Mouse (Mus musculus): ENCODE results near the gene F12.

Gene F12

DNA sequence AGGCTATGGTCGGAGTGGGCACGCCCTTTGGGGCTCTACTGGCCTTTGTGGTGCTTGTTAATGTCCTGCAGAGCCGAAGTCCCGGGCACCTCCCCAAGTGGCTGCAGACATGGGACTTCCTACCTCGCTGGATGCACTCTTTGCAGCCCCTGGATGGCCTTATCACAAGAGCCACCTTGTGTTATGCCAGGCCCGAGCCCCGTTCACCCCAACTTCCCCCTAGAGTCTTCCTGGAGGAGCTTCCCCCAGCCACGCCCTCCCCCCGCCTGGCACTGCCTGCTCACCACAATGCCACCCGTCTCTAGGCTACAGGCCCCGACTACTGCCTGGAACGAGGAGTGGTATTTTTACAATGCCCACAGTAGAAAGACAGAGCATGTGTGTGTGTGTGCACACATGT is 13.3 kb downstream of the F12 start:
- DNase-seq (ENCODE audit: low spot score in 2 of 2), result no peak

GRCm38 (mm10) chr13:55412643-55413307 is 13.8 kb downstream of the F12 start:
- no peak for DNase-seq (ENCODE audit: low spot score in 2 of 2)

DNA sequence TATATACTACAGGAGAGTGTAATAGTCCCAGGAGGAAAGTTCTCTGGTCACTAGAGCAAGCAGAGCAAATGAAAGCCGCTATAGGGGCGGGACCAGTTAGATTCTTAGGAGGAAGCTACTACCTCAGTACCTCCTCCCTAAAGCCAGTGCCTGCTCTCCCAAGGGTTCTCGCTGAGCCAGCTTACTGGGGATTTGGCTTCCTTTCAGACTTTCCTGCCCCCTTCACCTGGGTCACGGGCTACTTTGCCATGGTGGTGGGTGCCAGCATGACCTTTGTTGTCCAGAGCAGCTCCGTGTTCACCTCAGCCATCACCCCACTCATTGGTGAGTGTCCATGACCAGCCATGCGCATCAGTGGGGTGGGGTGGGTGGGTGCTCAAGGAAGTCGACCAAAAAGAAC is 14.8 kb downstream of the F12 start:
- no peak for DNase-seq (ENCODE audit: low spot score in 2 of 2)

DNA sequence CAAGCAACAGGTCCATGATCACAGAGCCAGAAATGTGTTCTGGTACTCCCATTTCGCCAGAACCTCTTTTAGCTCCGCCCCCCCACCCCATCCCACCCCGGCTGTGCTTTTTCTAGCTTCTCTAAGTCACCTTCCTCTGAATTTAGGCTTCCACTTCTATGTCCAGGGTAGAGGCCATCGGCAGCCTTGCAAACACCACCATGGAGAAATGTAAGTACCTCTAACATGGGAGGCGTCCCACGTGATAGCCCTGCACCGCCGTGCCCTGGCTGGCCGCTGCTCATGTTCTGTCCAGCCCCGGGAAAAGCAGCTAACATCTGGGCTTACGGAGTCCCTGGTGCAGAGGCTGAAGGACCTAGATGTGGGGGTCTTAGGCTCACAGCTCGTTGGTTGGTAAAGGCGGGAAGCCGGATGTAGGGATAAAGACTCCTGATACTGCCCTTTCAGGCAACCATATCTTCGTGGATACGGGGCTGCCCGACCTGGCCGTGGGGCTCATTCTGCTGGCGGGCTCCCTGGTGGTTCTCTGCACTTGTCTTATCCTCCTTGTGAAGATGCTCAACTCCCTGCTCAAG is 18.0 kb downstream of the F12 start:
- no peak for DNase-seq (ENCODE audit: low spot score in 2 of 2)

DNA sequence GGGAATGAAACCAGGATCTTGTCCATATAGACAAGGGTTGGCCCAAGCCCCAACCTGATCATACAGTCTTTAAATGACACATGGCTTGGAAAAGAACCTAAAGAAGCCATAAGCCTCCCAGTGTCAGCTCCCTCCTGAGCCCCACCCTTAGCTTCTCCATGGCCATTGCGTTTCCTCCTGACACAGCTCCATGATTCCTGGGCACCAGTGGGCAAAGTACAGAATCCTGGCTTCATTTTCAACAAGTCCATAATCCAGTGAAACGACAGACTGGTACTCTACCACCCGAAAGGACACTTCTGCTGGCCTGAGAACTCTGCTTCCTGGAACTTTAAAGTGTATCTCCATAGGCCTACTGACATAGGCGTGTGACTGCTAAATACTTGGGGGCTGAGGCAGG is 19.3 kb downstream of the F12 start:
- DNase-seq (ENCODE audit: low spot score in 2 of 2), result no peak

DNA sequence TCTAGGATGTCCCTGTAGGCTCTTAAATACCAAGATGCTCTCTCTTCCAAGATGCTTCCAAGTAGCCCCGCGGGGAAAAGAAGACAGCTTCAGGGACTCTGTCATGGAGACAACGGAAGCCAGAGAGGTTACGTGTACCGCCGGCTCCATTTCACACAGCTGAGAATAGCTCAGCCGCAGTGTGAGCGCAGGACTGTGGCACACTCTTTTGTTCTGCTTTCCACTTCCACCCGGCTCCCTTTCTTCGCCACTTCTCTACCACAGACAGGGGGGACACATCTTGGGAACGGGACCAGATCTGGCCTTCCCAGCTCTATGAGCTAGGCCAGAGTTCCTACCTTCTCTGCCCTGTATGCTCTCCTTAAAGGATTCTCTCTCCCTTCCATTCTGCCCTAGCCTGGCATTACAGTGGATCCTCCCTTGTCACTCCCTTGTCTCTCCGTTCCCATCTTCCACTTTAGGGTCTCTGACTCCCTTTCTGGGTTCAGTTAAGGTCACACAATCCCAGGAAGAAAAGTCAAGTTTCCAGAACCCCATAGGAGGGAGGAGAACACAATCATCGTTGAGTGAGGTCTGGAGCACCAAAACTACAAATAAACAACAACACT is 20.7 kb downstream of the F12 start:
- DNase-seq (ENCODE audit: low spot score in 2 of 2), result peak in 1 of 2 experiments; percentile 22

DNA sequence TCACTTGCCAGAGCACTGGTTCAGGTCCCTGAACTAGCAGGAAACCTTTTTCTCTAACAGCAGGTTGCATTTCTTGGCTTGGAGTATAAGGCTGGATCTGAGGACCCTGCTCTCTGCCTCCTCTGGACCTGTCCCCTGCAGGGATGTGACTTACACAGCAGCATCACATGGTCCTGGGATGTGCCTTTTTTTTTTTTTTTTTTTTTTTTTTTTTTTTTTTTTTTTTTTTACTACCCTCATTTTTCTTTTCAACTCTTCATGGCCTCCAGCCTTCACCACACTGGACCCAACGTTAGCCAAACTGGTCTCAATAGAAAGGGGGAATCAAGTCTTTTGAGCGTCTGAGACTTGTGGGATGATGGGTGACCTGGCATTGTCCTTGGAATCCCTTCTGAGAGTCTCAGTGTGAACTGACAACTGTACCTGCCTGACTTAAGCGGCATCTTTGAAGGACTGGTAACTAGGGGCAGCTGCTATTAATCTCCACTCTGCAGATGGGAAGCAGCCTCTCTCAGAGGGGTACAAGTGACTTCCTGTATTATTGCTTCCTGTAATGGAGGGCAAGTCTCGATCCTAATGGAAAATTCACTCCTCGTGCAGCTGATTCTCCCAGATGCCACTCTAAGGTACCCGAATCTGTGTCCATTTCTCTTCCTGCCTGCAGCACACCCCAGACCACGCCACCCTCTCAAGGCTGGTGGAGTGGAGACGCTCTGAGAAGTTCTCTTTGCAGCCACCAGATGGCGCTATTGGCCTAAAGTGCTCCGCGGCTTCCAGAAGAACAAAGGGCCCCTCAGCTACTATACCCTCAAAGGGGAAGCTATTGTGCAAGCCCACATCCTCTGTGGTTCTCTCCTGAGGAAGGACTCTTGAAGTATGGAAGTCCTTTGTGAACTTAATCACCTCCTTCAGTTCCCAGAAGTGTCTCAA is 21.5 kb downstream of the F12 start:
- DNase-seq (ENCODE audit: low spot score in 2 of 2), result peak in 1 of 2 experiments; percentile 74

DNA sequence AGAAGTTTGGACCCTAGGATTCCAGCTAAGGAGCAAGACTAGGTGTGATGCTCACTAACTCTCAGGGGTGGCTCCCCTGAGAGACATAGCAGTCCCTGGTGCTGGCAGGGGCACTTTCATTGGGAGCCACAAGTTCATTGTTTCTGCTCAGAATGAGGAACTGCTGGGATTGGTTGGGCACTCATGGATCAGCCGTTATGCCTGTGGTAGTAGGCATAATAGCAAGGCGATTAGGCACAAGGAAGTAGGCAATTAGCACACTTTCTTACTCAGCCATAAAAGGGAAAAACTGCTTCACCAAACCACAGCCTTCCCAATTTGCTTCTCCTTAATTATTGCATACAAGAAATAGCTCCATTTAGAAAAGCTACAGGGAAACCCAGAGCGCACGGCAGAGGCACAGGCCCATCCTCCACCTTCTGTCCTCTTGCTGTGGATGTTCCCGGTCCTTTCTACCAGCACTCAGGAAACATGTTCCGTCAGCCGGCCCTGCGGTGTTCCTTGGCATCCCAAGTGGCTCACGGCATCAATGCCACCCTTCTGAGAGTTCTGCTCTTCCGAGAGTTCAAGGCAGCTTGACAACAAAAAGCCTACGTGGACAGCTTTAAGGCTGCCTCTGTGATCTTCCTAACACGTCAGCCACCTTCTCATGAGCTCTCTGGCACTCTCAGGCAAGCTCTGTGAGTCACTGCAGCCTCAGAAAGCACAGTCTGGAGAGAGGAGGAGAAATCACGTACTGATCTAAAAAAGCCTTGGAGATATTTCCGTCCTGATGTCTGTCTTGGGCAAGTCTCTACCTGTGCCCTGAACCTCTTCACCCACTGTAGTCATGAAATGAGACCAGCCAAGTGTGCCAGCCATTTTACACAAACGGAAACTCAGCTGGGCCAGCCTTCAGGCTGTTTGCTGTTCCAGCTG is 22.4 kb downstream of the F12 start:
- peak in 1 of 2 experiments; percentile 19 for DNase-seq (ENCODE audit: low spot score in 2 of 2)

DNA sequence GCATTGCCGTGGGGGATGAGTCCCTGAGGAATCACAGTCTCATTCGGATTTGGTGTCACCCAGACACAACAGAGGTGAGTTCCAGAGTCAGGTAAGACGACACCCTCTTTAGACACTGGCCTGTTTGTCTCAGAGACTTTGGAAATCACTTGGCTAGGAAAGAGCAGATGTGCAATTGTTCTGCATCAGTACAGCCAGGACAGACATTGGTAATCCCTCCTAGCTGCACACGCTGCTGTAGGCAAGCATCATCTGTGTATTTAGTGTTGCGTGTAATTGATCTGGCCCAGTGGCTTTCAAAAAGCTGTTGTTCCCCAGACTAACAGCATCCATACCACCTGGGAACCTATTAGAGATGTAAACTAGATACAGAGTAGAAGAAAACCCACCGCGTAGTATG is 23.3 kb downstream of the F12 start:
- DNase-seq (ENCODE audit: low spot score in 2 of 2), result no peak

DNA sequence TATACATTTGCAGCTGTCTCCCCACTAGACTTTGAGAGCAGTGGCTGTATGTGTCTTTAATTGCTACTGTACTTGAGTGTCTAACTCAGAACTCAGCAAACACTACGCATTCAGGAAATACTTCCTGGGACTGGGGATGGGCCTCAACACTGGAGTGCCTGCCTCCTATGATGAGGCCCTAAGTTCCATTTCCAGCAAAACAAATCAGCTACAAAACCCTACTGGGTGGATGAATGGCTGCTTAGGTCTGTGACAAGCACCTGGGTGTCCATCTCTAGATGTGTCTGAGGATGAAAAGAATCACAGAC is 26.6 kb downstream of the F12 start:
- no peak for DNase-seq (ENCODE audit: low spot score in 2 of 2)

- DNase-seq (ENCODE audit: low spot score in 2 of 2), result no peak
Measured at GRCm38 (mm10) chr13:55399300-55400038, 27.1 kb downstream of the F12 start.

DNA sequence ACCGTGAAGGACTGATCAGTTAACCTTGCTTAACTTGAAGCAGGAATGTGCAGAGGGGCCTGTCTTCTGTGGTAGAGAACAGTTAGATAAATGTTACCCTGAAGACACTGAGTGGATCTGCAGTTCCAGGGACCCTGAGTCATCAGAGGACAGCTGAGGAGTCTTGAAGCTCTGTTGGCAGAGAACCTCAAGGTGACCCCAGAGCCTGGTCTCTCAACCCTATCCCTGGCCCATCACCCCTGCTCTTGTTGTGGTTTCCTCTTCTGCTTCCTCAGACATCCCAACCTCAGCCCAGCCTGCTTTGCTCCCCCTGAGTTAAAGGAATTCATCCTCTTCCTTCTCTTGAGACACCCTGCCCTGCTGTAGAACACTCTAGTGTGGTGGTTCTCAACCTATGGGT is 28.5 kb downstream of the F12 start, which contains the start of gene Slc34a1:
Slc34a1 (plus strand) TSS at position 100 of the 400 bp plus-strand sequence.
- DNase-seq (ENCODE audit: low spot score in 2 of 2), result no peak

GRCm38 (mm10) chr13:55392933-55393332 is 33.7 kb downstream of the F12 start:
- DNase-seq (ENCODE audit: low spot score in 2 of 2), result no peak

DNA sequence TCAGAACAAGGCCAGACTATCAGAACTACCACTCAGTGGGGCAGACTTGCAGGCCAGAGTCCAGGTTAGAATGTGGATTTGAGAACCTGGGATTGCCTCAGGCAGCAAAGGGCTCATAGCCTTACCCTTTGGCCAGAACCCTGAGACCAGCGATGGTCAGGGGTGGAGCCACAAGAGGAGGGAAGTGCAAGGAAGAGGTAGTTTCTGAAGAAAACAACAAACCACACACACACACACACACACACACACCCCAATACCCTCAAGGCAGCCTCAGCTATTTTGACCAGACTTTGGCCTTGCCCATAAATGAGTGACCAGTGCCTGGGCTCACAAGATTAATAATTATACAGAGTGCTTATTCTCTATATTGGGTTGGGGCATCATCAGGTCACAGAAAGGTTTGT is 35.0 kb downstream of the F12 start:
- DNase-seq (ENCODE audit: low spot score in 2 of 2), result no peak

DNA sequence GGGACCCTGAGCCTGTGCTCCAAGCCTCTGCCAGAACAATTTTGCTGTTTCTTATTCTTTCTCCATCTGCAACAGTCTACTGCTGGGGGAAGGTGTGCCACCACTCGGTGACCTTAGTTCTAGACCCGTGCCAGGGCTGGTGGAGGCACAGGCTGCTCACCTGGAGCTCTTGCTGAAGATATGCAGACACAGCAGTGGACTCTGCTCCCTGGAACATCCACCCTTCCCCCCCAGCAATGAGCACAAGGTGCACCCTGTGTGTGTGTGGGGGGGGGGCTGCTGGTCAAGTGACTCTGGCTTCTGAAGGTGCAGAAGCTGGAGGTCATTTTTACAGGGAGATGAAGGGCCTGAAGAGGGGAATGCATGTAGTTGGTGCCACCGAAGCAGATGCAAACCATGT is 35.9 kb downstream of the F12 start:
- DNase-seq (ENCODE audit: low spot score in 2 of 2), result no peak

- DNase-seq (ENCODE audit: low spot score in 2 of 2), result peak; percentile 51 to 64
Measured at GRCm38 (mm10) chr13:55381790-55382189, 44.8 kb downstream of the F12 start.

GRCm38 (mm10) chr13:55378907-55379580 is 47.5 kb downstream of the F12 start:
- no peak for DNase-seq (ENCODE audit: low spot score in 2 of 2)

DNA sequence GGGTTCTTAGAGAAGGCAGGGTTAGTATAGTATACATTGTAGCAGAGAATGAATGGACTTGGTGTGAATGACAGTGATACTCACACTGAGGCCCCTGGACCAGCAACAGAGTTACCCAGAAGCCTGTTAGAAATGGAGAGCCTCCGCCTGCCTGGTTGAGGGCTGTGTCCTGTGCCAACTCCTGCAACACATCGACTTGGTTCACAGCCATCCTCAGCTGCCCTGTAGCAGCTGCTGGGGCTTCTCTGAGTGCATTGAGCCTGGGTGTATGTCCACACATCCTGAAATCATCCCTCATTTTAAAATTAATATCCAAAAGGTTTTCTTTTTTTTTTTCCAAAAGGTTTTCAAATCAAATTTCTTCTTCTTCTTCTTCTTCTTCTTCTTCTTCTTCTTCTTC is 50.7 kb downstream of the F12 start:
- no peak for DNase-seq (ENCODE audit: low spot score in 2 of 2)

DNA sequence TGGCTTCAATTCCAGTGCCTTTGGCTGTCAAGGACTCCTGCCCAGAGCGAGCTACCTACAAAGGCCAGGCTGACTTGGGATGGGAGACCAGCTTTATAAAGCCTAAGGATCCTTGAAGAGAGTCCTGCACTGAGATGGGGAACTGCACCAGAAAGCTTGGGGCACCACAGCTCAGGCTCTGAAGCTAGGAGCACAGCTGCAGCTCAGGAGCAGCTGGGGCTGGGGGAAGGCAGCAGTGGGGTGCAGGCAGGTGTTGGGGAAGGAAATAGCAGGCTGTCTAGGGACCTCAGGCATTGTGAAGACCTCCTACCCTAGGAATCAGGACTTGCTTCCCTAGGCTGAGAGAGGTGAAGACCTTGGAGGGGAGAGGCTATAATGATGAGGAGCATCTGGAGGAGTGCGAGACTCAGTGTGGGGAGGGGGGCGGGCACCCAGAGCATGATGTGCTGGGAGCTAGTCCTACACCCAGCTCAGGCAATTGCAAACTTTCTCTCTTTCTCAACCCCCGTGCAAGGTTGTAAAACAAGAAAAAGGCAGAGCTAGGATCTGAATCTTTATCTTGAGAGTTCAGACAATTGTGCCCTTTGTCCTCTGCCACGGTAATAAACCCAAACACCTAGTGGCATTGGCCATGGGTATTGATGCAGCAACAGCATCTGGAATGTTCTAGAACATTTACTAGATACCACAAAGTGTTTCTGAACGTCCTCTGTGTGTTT is 52.2 kb downstream of the F12 start:
- no peak for DNase-seq (ENCODE audit: low spot score in 2 of 2)
